Mouse (Mus musculus) kidney, embryonic 15.5 days (tissue): ENCODE results near the gene Scai. TPM values are rescaled to one million over a fixed set of nuclear protein-coding genes. Genes with fewer than 3 reads are reported as not detected.

Experiments
- ATAC-seq: fragments of 200-750 bp; cut with Nextera tagmentation; replicated peaks from 2 replicates; pipeline ENCODE4 v1.8.0; 2017; ENCODE audit warnings: moderate TSS enrichment; ENCODE audit not compliant: low FRiP score
- H3K27ac ChIP-seq: fragments of 300-500 bp; sonication (generic); 2 replicates; pipeline ENCODE4 v1.5.1; 2015; ENCODE audit warnings: mild to moderate bottlenecking, inconsistent platforms
- H3K27me3 ChIP-seq: fragments of 300-500 bp; sonication (generic); 2 replicates; pipeline ENCODE4 v1.6.1; 2015; ENCODE audit warnings: inconsistent platforms
- H3K36me3 ChIP-seq: fragments of 300-500 bp; sonication (generic); 2 replicates; pipeline ENCODE4 v1.6.1; 2015; ENCODE audit warnings: inconsistent platforms
- H3K4me1 ChIP-seq: fragments of 300-500 bp; sonication (generic); 2 replicates; pipeline ENCODE4 v1.6.1; 2015; ENCODE audit warnings: inconsistent platforms
- H3K4me2 ChIP-seq: fragments of 300-500 bp; sonication (generic); 2 replicates; pipeline ENCODE4 v1.6.1; 2015; ENCODE audit warnings: moderate library complexity, mild to moderate bottlenecking, inconsistent platforms
- H3K4me3 ChIP-seq: fragments of 300-500 bp; sonication (generic); replicated peaks from 2 replicates; pipeline ENCODE4 v1.5.1; 2015; ENCODE audit warnings: mild to moderate bottlenecking, inconsistent platforms
- H3K9ac ChIP-seq: fragments of 300-500 bp; sonication (generic); 2 replicates; pipeline ENCODE4 v1.6.1; 2015; ENCODE audit warnings: mild to moderate bottlenecking, inconsistent platforms
- H3K9me3 ChIP-seq: fragments of 300-500 bp; sonication (generic); replicated peaks from 2 replicates; pipeline ENCODE4 v1.6.1; 2016; ENCODE audit warnings: inconsistent platforms
- WGBS: fragments of 180-500 bp; shearing (Covaris S2); methylation state at CpG from one replicate; pipeline ENCODE4 v1.1.7; 2015; ENCODE audit warnings: mixed read lengths; 5-methylcytosine and 5-hydroxymethylcytosine counted together
- polyA plus RNA-seq: library from polyadenylated mRNA; unstranded; fragments of >200 nt; fragmentation: Nextera tagmentation; extraction: Ambion mirVana; gene quantifications from 2 replicates; pipeline ENCODE4 v1.2.1, GENCODE M21; 2015

The Scai gene
- polyA plus RNA-seq, 1 experiment from 2014 or later = 10.1 TPM

DNA sequence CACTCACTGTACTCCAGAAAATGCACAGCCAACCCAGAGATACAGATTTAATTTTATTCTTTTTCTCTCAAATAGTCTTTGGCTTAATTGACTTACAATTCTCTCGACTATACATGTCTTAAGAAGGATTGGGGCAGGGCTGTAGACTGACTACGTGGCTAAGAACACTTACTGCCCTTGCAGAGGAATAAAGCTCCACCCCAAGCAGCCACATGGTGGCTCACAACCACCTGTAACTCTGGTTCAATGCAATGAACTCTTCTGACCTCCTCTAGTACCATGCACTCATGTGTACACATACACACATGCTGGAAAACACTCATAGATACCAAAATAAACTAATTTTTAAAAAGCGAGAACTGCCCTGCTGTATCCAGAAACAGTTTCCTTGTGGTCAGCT is 4.6 kb downstream of the Scai start:
- no peaks in the 10 kb centered on the region for H3K9me3 ChIP-seq
- H3K36me3 ChIP-seq = peaks cover 21% of the 10 kb centered on the region
- no peak for ATAC-seq
- no peaks in the 10 kb centered on the region for H3K27me3 ChIP-seq
- no peak overlapping the region for H3K4me2 ChIP-seq
- peaks cover 9% of the 10 kb centered on the region for H3K4me1 ChIP-seq
- no peak overlapping the region for H3K9ac ChIP-seq
- H3K4me3 ChIP-seq = no peak overlapping the region
- H3K27ac ChIP-seq = no peak overlapping the region
- WGBS = 70% methylated on average over 3 of the region's 3 CpGs

DNA sequence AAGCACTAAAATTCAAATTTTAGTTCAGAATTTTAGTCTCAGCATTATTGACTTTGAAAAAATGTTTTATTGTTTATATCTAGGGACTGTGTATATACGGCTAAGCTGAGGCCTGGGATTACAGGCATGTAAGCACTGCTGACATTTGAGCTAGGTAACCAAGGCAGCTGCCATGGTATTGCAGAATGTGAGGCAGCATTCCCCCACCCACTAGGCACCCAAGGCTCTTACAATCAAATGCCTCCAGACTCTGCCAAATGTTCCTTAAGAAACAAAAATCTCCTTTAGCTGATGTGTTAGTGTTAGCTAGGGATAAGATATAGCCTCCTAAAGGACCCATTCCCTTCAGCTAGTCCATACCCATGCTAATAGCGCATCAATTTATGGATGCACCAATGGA is 6.9 kb downstream of the Scai start:
- Histone ChIP-seq H3K27me3 (no peaks in the 10 kb centered on the region), H3K9me3 (no peaks in the 10 kb centered on the region), H3K9ac (no peak overlapping the region), H3K4me3 (no peak overlapping the region), H3K27ac (no peak overlapping the region), H3K4me1 (peaks cover under 1% of the 10 kb centered on the region; the same call in 1 of the 2 replicates), H3K36me3 (peaks cover 34% of the 10 kb centered on the region), H3K4me2 (no peak overlapping the region)
- no peak for ATAC-seq
- WGBS = 91% methylated on average over 2 of the region's 2 CpGs

DNA sequence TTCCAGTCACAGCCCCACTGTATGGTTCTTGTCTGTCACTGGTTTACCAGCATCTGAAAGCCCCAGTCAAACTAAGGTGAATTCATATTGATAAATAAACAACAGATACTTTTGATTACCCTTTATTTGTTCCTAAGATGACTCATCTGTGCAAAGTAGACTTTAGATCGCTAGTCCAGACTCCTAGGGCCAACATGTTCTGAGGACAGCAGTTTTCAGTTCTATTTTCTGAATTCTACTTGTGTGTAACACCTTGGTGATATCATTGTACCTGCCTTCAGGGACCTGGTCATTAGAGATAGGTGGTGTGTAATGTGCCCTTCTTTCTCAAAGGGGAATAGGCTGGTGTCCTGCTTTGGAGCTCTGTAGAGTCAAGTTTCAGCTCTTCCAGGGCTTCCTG is 29.5 kb downstream of the Scai start:
- Histone ChIP-seq H3K27ac (no peak overlapping the region), H3K27me3 (no peaks in the 10 kb centered on the region), H3K9ac (no peak overlapping the region), H3K4me3 (no peak overlapping the region), H3K36me3 (0 out of 2 replicates have a peak, but pooled peaks cover 4% of the 10 kb centered on the region), H3K4me1 (no peaks in the 10 kb centered on the region), H3K9me3 (no peaks in the 10 kb centered on the region), H3K4me2 (no peak overlapping the region)
- no peak for ATAC-seq
- WGBS = 85% methylated on average over 1 of the region's 1 CpGs

DNA sequence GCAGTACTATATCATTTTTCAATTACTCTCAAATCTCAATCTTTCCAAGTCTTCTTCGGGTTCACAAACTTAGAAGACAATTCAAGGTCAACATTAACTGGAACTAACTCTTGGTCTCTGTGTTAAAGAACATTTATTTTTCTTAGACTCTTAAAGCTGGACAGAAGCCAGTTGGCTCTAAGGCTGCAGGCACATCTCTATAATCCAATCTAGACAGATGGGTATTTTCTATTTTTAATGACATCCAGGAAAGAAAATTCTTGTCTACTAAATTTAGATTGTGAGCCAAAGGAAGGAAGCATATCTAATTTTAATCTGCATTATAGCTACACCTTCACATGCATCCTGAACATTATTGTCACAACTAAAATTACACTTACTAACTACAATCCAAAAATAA is 32.6 kb downstream of the Scai start:
- Histone ChIP-seq H3K27me3 (no peaks in the 10 kb centered on the region), H3K4me3 (no peak overlapping the region), H3K9ac (no peak overlapping the region), H3K4me1 (no peaks in the 10 kb centered on the region), H3K4me2 (no peak overlapping the region), H3K9me3 (no peaks in the 10 kb centered on the region), H3K36me3 (0 out of 2 replicates have a peak, but pooled peaks cover 3% of the 10 kb centered on the region), H3K27ac (no peak overlapping the region)
- WGBS = 55% methylated on average over 1 of the region's 1 CpGs
- ATAC-seq = no peak

DNA sequence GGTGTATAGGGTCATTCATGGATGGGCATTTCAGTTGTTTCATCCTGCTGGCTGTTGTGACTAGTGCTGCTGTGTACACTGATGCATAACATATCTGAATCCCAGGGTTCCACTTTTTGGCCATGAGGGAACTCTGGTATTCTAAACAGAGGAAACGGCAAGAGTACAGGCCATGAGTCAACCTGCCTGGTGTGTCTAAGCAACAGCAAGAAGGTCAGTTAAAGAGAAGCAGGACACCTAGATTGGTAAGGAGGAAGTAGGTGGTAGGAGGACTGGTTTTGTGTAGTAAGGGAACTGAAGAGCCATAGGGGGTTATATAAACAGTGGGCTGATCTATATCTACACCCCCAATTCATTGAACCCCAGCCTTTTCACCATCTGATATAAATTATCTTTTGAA is 33.7 kb downstream of the Scai start:
- no peaks in the 10 kb centered on the region for H3K9me3 ChIP-seq
- H3K4me2 ChIP-seq = no peak overlapping the region
- no peaks in the 10 kb centered on the region for H3K27me3 ChIP-seq
- H3K4me1 ChIP-seq = no peaks in the 10 kb centered on the region
- H3K27ac ChIP-seq = no peak overlapping the region
- WGBS = 72% methylated on average over 1 of the region's 1 CpGs
- H3K36me3 ChIP-seq = 0 out of 2 replicates have a peak, but pooled peaks cover 3% of the 10 kb centered on the region
- ATAC-seq = no peak
- no peak overlapping the region for H3K9ac ChIP-seq
- no peak overlapping the region for H3K4me3 ChIP-seq

DNA sequence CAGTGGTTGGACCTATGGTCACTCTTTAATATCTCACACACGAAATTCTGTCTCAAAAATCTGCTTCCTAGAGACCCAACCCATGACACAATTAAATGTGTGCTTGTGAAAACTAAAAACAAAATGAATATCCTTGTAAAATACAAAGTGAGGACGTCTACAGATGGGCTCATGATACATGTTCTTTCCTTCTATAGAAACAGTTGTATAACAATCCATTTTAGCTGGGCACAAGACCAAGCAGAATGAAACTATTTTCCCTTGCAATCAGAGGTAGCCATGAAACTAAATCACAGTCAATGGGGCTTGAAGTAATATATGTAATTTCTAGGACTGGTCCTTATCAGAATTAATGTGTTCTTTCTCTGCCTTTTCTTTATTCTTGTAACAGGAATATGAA is 39.6 kb downstream of the Scai start:
- no peak overlapping the region for H3K27ac ChIP-seq
- WGBS = 82% methylated on average over 2 of the region's 2 CpGs

DNA sequence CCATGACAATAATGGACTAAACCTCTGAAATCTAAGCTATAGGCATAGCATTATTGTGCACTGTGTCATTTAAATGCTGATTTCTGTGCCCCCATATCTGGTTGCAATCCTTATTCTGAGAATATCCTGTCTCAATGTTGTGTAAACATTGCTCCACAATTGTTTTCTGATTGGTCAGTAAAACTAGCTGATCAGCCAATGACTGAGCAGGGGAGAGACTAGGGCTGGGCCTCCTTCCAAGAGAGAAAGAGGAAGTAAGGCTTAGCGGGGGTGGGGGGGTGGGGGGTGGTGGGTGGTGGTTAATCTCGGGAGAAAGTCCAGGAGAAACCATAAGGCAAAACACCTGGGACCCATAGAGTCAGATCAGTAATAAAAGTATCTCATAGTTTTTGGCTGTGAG is 42.5 kb downstream of the Scai start:
- 48% methylated on average over 2 of the region's 2 CpGs for WGBS
- H3K9me3 ChIP-seq = no peaks in the 10 kb centered on the region
- no peak overlapping the region for H3K9ac ChIP-seq
- H3K4me1 ChIP-seq = no peaks in the 10 kb centered on the region
- no peak overlapping the region for H3K4me2 ChIP-seq
- H3K4me3 ChIP-seq = no peak overlapping the region
- no peaks in the 10 kb centered on the region for H3K27me3 ChIP-seq
- no peak overlapping the region for H3K27ac ChIP-seq
- H3K36me3 ChIP-seq = no peaks in the 10 kb centered on the region
- no peak for ATAC-seq

More for the DNA sequence above, 39.6 kb downstream of the Scai start:
- no peak for ATAC-seq
- Histone ChIP-seq H3K9ac (no peak overlapping the region), H3K4me1 (no peaks in the 10 kb centered on the region), H3K4me2 (no peak overlapping the region), H3K36me3 (no peaks in the 10 kb centered on the region), H3K27me3 (no peaks in the 10 kb centered on the region), H3K9me3 (no peaks in the 10 kb centered on the region), H3K4me3 (no peak overlapping the region)

DNA sequence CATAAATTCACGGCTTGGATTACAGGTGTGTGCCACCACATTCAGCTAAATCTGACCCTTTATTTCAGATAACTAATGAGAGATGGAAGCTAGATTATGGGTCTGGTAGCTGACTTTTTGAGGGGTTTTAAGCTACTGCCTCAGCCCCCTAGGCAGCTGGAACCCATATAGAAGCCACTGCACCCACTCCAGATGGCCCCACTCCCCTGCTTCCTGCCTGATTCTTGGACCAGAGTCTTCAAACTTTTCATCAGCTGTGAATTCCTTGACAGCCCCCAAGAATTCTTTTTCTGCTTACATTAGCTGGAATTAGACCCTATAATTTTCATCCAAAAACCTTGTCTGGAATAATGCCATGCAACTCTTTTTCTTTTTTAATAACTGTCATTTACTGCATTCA is 44.1 kb downstream of the Scai start:
- no peak overlapping the region for H3K4me3 ChIP-seq
- no peak overlapping the region for H3K4me2 ChIP-seq
- no peaks in the 10 kb centered on the region for H3K27me3 ChIP-seq
- no peaks in the 10 kb centered on the region for H3K4me1 ChIP-seq
- 93% methylated on average over 1 of the region's 1 CpGs for WGBS
- no peak for ATAC-seq
- no peak overlapping the region for H3K27ac ChIP-seq
- H3K9ac ChIP-seq = no peak overlapping the region
- H3K36me3 ChIP-seq = no peaks in the 10 kb centered on the region
- H3K9me3 ChIP-seq = no peaks in the 10 kb centered on the region

DNA sequence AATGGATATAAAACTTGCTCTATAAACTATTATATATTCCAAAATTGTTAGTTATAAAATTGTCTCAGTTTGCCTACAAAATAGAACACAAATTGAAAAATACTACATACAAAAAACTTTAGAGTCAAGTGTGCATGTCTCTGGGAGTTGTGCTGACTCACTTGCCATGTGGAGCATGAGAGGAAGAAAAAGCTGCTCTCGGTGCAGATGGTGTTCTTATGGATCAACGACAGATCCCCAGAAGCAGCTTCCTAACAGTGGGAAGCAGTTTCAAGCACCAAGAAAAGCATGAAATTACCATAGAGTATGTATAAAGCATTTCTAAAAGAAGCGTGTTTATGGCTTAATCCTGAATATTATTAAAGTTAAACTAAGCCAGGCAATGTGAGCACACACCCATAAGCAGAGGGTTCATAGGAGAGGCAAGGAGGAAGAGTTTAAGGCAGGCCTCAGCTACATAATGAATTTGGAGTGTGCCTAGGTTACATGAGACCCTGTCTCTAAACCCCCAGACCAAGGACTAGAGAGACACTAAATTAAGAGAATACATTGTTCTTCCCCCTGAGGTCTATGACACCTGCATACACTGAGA is 48.1 kb downstream of the Scai start:
- Histone ChIP-seq H3K27ac (no peak overlapping the region), H3K9ac (no peak overlapping the region), H3K36me3 (no peaks in the 10 kb centered on the region), H3K4me1 (no peaks in the 10 kb centered on the region), H3K4me2 (no peak overlapping the region), H3K4me3 (no peak overlapping the region), H3K9me3 (no peaks in the 10 kb centered on the region), H3K27me3 (no peaks in the 10 kb centered on the region)
- 89% methylated on average over 3 of the region's 3 CpGs for WGBS
- ATAC-seq = no peak

DNA sequence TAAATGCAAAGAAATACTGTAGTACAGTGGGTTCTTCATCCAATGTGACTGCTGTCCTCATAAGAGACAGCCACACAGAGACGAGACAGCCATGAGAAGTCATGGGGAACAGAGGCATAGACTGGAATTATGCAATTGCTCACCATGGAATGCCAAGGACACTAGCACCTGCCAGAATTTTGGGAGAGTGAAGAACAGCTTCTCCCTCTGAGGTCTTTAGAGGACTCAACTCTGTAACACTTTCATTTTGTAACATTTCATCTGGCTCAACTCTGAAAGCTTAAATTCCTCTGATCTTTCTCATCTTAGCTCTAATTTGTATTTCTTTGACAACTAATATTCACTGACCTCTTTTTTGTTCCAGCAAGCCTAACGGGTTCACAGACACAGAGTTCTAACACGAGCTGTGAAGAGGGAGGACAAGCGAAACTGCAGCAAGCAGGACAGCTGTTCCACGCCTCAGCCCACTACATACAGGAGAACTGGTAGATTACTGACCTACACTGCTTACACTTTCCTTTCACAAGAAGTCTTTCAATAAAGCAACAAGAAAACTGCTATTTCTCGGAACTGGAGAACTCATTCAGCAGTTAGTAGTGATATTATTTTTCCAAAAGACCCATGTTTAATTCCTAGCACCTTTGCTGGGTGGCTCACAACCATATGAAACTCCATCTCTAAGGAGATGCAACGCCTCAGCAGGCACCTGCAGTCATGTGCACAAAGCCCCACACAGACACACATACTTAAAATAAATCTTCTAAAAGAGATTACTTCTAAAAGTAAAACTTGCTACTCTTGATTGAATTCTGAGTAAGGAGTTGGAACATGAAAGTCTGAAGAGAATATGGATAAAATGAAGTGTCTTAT is 49.7 kb downstream of the Scai start:
- Histone ChIP-seq H3K27ac (no peak overlapping the region), H3K4me1 (no peaks in the 10 kb centered on the region), H3K9ac (no peak overlapping the region), H3K9me3 (no peaks in the 10 kb centered on the region), H3K4me2 (no peak overlapping the region), H3K27me3 (no peaks in the 10 kb centered on the region), H3K4me3 (no peak overlapping the region), H3K36me3 (no peaks in the 10 kb centered on the region)
- ATAC-seq = no peak
- WGBS = 86% methylated on average over 7 of the region's 7 CpGs

DNA sequence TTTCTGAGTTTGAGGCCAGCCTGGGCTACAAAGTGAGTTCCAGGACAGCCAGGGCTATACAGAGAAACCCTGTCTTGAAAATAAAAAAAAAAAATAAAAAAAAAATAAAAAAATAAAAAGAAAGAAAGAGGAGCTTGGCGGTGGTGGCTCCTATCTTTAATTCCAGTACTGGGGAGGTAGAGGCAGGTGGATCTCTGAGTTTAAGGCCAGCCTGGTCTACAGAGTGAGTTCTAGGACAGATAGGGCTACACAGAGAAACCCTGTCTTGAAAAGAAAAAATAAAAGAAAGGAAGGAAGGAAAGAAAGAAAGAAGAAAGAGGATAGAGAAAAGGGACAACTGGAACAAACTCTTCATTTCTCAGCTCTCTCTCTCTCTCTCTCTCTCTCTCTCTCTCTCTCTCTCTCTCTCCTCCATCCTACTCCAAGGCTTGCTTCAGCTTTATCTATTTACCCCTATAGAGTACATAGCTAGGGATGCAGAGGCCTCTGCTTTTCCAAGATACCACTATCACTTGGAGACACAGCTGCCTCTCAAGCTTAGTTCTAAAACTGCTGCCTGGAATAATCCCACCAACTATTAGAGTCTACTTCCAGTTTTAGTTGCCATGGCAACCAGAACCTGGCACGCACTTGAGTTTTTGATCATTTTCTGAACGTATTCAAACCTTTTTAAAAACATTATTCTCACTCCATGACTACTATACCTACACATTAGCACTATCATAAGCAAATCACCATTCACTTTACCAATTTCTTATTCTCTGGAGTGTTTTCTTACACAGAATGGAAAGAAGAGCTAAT is 60.8 kb downstream of the Scai start:
- Histone ChIP-seq H3K4me2 (no peak overlapping the region), H3K4me3 (no peak overlapping the region), H3K27ac (no peak overlapping the region), H3K36me3 (peaks cover 6% of the 10 kb centered on the region; the same call in 1 of the 2 replicates), H3K9me3 (no peaks in the 10 kb centered on the region), H3K4me1 (no peaks in the 10 kb centered on the region), H3K27me3 (no peaks in the 10 kb centered on the region), H3K9ac (no peak overlapping the region)
- no peak for ATAC-seq
- WGBS = 89% methylated on average over 3 of the region's 3 CpGs

DNA sequence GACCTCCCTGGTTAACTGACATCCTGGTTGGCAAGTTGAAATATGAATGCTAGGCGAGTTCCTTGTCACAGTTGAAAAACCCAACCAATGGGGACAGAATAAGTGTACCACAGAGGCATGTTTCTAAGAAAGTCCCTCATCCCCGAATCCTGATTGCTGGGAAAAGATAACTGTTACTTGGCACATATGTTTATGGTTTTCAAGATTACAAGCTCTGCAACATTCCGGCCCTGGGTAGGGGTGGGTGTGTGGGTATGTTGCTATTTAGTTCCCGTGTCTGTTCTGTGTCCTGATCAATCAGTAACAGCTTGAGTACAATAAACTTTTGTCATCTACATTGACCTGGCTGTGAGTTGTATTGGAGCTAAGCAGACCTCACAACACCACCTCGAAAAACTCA is 66.4 kb downstream of the Scai start:
- Histone ChIP-seq H3K4me2 (no peak overlapping the region), H3K9ac (no peak overlapping the region), H3K36me3 (peaks cover 45% of the 10 kb centered on the region), H3K4me1 (no peaks in the 10 kb centered on the region), H3K27ac (no peak overlapping the region), H3K27me3 (no peaks in the 10 kb centered on the region), H3K4me3 (no peak overlapping the region), H3K9me3 (no peaks in the 10 kb centered on the region)
- WGBS = 85% methylated on average over 5 of the region's 5 CpGs
- no peak for ATAC-seq
